Mouse (Mus musculus) thymus, postnatal 36 days (tissue): ENCODE data around the gene Foxp4.

Source experiments
- DNase-seq, 2 experiments: peaks; one replicate each; pipeline ENCODE4 v3.0.0; 2022; ENCODE audit warnings: mixed read lengths in 2 of 2

Foxp4 gene

GRCm38 (mm10) chr17:47924383-47925339, at the start of gene Foxp4:
Foxp4 (minus strand) TSS chr17:47924645.
- DNase-seq, result peak; percentile 88

DNA sequence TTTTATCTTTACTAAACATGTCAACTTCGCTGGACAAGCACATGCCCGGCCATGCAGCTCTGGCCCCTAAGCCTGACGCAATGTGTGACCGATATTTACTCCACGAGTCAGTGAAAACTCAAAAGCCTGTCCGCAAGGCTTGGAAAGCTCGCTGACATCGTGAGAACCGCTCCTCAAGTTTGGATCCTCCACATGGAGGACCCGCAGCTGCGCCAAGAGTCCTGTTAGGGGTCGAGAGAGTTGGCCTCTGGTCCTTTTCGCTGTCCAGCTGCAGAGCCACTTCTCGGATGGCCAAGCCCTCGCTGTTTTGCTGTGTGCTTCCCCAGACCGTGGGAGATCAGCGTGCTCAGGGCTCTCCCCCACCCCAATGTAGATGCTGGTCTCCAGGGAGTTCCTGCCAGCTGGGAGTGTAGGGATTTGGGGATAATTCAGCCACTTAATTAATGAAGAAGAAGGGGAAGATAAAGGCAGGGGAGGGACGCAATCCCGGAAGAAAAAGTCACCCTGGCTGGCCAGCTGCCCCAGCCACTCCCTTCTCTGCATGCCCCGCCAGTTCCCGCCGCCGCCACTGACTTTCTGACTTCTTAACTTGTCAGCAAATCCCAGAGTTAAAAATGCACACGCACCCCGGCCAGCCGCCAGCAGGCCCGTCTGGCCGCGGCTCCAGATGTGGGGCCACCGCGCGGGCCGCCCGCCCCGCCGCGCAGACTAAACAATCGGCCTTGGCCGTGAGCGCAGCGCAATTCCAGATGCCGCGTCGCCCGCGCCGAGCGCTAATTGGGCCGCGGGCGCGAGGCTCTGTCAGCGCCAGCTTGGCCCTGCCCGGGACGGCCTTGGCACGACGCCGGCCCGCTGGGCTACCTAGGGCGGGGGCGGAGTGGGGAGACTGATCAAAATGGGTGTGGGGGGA, 49.4 kb upstream of the Foxp4 start:
- no peak for DNase-seq

- DNase-seq, result no peak
Observed at GRCm38 (mm10) chr17:47965885-47966505, 41.5 kb upstream of the Foxp4 start.

- DNase-seq, result no peak
Observed at GRCm38 (mm10) chr17:47958046-47958790, 33.8 kb upstream of the Foxp4 start.

DNA sequence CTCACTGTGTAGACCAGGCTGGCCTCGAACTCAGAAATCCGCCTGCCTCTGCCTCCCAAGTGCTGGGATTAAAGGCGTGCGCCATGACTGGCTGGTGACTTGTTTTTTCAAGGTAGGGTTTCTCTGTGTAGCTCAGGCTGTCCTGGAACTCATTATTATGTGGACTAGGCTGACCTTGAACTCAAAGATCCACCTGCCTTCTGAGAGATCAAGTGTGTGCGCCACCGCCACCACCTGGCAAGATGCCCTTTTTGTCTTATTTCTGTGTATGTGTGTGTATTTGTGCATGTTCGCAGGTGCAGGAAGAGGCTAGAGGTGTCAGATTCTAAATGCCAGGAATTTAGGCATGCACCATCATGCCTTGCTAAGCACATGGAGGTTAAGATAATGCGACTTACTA, 32.0 kb upstream of the Foxp4 start:
- DNase-seq, result no peak

DNA sequence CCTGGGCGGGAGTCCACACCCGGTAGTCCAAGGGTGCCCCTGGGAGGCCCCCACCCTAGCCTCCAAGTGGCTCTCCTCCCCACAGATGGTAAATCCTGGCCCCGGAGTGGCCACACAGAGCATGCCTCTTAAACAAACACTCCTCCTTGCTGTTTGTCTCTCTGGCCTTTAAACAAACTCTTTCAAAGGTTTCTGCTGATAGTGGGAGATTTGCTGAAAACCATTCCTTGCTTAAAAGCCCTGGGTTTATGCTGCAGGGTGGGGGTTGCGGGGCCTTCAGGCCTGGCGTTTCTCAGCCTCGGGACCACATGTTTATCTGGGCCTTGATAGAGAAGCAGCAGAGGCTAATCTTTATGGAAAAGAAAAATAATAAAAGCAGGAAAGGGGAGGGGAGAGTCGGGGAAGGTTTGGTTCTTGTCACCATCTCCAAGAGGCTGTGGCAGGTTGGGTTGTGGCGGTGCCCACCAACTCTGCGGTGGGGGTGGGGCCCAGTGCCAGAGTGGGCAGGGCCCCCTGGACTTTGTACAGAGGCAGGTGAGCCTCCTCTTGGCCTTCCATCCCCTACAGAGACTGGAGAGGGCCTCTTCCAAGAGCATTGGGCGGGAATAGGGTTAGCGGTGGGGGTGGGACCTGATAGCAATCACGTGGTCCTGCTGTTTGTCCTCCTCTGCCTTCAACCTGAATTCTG, 30.8 kb upstream of the Foxp4 start:
- no peak for DNase-seq

GRCm38 (mm10) chr17:47953231-47953630, 28.8 kb upstream of the Foxp4 start:
- no peak for DNase-seq

- no peak for DNase-seq
Observed at GRCm38 (mm10) chr17:47952368-47953081, 28.1 kb upstream of the Foxp4 start.

- DNase-seq, result no peak
Observed at GRCm38 (mm10) chr17:47951452-47951851, 27.0 kb upstream of the Foxp4 start.

- DNase-seq, result no peak
Observed at GRCm38 (mm10) chr17:47950831-47951230, 26.4 kb upstream of the Foxp4 start.

GRCm38 (mm10) chr17:47949441-47949840, 25.0 kb upstream of the Foxp4 start:
- DNase-seq, result no peak

DNA sequence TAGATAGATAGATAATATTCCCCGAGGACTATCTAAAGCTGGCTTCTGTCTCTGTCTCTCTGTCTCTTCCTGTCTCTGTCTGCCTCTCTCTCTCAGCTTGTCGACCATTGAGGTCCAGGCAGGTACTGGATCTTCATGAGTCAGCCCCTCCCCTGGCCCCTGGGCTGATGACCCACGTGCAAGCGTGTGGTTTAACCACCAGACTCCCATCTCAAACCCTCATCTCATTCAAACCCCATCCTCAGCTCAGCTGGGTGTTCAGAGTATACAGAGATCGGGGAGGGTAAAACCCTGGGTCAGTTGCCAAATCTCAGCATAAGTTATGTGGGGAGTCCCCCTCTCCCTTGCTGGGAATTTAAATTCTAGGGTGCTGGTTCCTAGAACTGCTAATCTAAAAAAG, 24.3 kb upstream of the Foxp4 start:
- no peak for DNase-seq

- peak in 1 of 2 experiments; percentile 9 for DNase-seq
Observed at GRCm38 (mm10) chr17:47946921-47947420, 22.5 kb upstream of the Foxp4 start.

- no peak for DNase-seq
Observed at GRCm38 (mm10) chr17:47946111-47946510, 21.7 kb upstream of the Foxp4 start.

DNA sequence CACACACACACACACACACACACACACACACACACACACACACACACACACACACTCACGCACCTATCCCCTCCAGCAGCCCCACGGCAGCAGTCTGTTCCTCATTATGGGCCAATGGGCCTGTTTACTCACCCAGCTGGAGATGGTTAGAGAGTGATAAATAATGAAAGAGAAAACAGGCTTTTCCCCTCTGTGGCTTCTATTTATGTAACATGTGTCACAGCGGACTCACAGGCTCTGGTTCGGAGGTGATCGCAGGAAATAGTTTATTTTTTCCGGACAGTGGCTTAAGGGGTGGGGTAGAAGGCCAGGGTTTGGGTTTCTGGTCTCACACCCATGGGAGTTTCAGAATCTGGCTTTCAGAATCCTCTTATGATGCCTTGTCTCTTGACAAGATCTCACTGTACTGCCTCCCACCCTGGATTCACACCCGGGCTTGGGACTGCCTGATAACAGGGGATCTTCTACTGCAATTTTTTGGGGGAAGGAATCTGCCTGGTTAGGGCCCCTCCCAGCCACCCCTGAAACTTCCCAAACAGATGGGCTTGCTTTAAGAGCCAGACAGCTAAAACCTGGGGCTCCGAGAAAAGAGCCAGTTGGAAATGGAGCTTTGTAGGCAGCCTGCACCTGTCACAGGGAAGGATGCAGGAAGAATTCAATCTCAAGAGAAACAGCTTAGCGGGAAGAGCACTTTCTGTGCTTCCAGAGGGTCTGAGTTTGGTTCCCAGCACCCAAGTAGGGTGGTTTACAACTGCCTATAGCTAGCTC, 18.8 kb upstream of the Foxp4 start:
- no peak for DNase-seq

GRCm38 (mm10) chr17:47942008-47942407, 17.6 kb upstream of the Foxp4 start:
- no peak for DNase-seq

DNA sequence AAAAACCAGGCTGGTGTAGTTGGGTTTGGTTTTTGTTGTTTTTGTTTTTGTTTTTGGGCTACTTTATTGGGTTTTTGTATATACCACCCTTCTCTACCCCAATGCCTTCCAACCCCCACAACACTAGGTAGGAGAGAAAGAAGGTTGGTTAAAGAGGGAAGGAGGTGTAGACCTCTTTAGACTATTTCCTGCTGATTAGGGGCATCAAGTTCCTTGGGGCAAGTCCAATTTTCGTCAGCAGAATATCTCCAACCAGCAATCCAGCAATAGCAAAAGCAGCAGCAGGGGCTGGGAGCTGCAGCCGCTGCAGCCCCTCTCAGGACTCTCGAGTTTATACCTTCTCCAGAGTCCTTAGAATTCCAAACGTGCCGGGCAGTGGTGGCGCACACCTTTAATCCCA, 14.4 kb upstream of the Foxp4 start:
- no peak for DNase-seq

GRCm38 (mm10) chr17:47937926-47938600, 13.6 kb upstream of the Foxp4 start:
- no peak for DNase-seq

DNA sequence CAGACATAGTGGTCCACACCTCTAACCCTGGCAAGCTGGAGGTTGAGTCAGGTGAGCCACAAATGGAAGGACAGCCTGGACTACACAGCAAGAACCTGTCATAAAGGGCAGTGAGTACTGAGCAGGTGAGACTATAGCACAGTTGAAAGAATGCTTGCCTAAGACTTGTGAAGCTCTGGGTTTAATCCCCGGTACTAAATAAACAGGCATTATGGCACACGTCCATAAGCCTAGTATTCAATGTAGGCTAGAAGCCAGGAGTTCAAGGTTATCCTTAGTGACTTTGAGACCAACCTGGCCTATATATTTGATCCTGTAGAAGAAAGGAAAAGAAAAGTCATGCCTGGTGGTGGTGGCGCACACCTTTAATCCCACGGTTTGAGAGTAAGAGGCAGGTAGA, 12.1 kb upstream of the Foxp4 start:
- no peak for DNase-seq
